Mouse (Mus musculus) heart, embryonic 12.5 days (tissue): ENCODE data around the gene Agfg1. TPM values are rescaled to one million over a fixed set of nuclear protein-coding genes. Genes with fewer than 3 reads are reported as not detected.

Experiments used
- microRNA-seq: library from miRNA; unstranded; fragments of <30 nt; microRNA quantifications from one replicate; pipeline ENCODE4, GENCODE M21; 2017
- polyA plus RNA-seq: library from polyadenylated mRNA; unstranded; fragments of >200 nt; fragmentation: Nextera tagmentation; extraction: Ambion mirVana; gene quantifications from 2 replicates; pipeline ENCODE4 v1.2.1, GENCODE M21; 2016

Gene Agfg1
- polyA plus RNA-seq, 1 experiment from 2014 or later = 47.0 TPM

Small RNAs within 50 kb of the gene (microRNA-seq; reads per million reads assigned to microRNA genes)
- gene Gm22396 = not detected

Other genes starting within 250 kb of the Agfg1 start
- 207 and 208 TPM in 2 replicates for gene Mff, start 114.6 kb upstream of the Agfg1 start, polyA plus RNA-seq
- 0.17 TPM in 1 of 2 replicates, not detected in the other for gene Tm4sf20, start 71.0 kb upstream of the Agfg1 start, polyA plus RNA-seq
- not detected in 2 replicates for gene Gm47791, start 68.2 kb upstream of the Agfg1 start, polyA plus RNA-seq
- 0.29 TPM in 1 of 2 replicates, not detected in the other for gene A030005L19Rik, start 73.8 kb downstream of the Agfg1 start, polyA plus RNA-seq
- gene A030014E15Rik, start 85.4 kb downstream of the Agfg1 start, polyA plus RNA-seq = not detected in 2 replicates
- not detected in 2 replicates for gene Gm6217, start 91.9 kb downstream of the Agfg1 start, polyA plus RNA-seq
- gene A030003K21Rik, start 103.9 kb downstream of the Agfg1 start, polyA plus RNA-seq = not detected in 2 replicates
- gene Gm7544, start 116.5 kb downstream of the Agfg1 start, polyA plus RNA-seq = not detected in 2 replicates
- gene Gm47955, start 120.8 kb downstream of the Agfg1 start, polyA plus RNA-seq = not detected in 2 replicates
- gene Gm47959, start 161.1 kb downstream of the Agfg1 start, polyA plus RNA-seq = not detected in 2 replicates
- 2.3 and 2.7 TPM in 2 replicates for gene Slc19a3, start 199.0 kb downstream of the Agfg1 start, polyA plus RNA-seq
- gene Krtap28-10, start 203.0 kb downstream of the Agfg1 start, polyA plus RNA-seq = not detected in 2 replicates
- gene Gm47969, start 205.4 kb downstream of the Agfg1 start, polyA plus RNA-seq = not detected in 2 replicates
- not detected in 2 replicates for gene A030005K14Rik, start 219.9 kb downstream of the Agfg1 start, polyA plus RNA-seq
- gene Krtap28-13, start 221.4 kb downstream of the Agfg1 start, polyA plus RNA-seq = not detected in 2 replicates